Mouse (Mus musculus) spleen, postnatal 14 days (tissue): Measurements from ENCODE around the gene Cbfa2t3.

Experiments used
- DNase-seq, 2 experiments: peaks; one replicate each; pipeline ENCODE4 v3.0.0; 2021 to 2022; ENCODE audit warnings: low spot score in 2 of 2

The Cbfa2t3 gene

DNA sequence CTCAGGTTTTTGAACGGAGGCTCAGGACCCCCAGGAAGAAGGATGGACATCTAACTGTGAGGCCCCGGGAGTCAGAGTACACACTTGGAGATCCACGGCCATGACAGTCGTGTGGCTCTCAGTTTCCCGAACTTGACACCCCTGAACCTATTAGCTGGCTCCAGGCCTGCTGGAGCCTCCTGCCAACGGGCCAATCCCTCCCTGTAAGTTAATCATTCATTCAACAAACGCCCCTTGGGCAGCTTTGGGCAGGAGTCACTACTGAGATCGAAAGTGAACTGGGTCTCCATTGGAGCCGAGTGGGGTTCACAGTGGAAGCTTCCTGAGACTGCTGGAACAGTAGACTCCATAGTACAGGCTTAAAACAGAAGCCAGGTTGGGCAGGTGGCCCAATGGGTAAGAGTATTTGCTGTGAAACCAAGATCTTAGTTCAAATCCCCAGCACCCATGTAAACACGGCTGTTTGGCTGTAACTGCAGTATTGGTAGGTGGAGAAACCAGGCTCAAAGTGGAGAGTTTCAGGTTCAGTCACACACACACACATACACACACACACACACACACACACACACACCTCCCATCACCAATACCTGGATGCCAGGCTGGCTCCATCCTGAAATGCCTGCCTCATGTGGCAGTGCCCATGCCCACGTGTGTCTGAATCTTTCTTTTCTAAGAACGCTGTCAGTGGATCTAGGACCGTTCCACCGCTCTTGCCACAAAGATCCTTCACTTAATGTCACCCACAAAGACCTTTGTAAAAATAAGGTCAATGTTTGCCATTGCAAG is 20.0 kb upstream of the Cbfa2t3 start:
- no peak for DNase-seq

DNA sequence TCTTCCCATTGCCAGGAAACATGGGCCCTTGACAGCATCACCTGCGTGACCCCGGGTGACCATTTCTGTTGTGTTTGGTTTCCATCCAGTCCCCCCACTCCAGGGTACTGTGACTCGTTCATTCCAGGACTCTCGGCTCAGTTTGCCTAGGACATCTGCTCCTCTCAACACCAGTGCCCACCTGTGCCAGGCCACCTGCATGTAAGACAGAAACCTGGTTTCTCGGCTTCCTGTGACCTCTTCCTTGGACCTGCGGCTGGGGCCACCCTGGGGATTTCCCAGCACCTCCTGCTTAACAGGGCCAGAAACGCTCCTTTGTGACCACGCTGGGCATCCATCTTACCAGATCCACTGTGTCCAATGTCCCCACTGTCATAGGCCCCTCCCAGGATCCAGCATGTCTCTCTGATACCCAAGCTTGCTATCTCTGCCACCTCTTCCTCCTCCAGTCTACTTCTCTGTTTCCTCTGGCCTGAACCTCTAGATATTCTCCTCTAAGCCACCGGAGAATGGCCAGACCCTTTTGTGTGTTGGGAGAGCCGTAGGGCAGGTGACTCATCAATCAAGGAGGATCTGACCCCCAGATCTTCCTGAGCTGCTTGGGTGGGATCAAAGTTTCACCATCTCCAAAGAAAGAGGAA is 19.1 kb upstream of the Cbfa2t3 start:
- no peak for DNase-seq

DNA sequence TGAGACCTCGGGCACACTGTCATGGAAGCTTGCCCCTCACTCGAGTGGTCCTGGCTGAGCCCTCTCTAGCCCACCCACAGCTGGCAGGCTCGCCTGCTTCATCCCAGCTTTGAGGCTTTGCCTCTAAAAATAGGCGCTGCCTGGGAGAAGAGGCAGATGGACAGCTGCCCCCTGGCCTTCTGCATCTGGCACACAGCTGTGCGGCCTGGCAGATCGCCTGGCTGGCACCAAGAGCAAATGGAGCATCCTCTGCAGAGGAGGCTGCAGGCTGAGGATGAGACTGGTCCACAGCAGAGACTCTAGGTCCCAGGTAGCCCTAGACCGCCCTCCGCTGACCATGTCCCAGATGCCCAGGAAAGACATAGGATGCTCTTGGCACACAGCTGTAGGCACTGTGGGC is 17.7 kb upstream of the Cbfa2t3 start:
- DNase-seq: no peak

DNA sequence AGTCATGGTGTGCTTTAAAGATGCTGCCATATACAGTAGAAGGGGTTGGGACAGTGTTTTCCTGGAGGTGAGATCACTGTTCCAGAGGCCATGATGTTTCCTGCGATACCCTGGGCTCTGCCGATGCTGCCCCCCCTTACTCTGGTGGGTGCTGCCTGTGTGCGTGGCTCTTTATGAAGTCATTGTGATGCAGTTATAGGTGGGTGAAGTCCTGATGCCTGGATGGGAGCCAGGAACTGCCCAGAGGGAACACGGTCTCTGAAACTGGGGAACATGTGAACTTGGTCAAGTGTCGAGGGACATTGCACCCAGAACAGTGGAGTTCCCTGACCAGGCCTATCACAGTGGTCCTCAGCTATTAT is 14.2 kb upstream of the Cbfa2t3 start:
- DNase-seq: no peak

DNA sequence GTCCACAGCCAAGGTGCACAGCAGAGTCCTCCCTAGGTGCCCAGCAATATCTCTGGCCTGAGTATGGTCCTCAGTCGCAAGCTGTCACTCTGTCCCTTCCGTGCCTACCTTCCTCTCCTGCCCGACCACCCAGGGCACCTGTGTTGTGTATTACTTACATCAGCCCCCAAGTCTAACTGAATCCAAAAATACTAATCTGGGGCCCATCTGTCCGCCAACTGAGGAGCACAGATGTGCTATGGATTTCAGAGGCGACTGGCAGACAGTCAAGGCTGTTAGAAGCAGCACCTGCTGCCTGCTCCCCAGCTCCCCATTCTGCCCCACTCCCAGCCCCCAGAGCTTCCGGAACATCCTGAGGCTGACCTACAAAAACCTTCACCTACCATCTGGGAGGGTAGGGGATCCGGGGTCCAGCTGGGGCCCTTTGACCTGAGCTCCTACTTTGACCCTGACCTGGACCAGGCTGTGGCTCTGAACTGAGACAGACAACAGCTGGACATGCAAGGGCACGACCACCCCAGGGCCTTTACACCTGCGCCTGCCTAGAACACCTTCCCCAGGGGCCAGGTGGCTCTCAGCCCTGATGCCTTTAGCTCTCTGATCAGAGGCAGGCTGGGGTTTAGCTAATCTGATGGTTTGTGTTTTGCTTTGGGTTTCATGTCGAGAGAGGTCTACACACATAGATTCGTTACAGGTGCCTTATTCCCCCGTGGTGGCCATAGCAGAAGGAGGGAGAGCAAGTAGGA is 13.7 kb upstream of the Cbfa2t3 start:
- DNase-seq: no peak

DNA sequence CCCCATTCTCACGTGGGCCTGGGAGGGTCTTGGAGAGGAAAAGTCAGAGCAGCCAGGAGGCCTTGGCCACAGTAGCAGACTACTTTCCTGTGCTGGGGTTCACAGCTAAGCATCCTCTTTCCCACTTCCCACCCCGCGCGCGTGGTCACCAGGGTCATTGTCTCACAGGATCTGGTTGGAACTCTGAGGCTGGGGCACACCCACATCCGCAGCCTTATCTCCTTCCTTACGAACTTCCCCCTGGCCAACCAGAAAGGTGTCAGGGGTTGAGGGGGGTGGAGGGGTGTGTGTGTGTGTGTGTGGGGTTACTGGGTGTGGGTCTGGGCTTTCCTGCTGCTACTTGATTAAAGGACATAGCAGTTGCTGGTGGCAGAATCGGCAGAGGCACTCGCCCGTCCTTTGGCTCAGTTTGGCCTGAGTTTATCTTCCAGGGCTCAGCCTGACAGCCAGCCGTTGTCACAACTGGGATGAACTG is 13.0 kb upstream of the Cbfa2t3 start:
- DNase-seq: no peak

DNA sequence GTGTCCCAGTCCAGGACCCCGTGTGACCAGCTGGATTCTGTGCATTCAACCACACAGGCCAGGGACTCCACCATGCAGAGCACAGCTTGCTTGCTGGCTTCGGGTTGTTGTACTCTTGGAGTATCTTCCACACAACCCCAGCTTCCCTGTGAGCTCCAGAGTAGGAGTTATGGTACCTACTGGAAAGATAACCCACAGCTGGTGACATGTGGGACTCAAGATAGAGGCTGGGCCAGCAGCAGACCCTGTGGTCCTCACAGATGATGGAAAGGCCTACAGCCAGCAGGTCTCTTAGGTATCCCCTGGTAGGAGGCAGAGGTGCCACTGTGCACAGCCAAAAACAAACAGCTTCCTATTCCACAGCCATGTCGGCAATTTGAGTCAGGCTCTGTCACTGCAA is 12.6 kb upstream of the Cbfa2t3 start:
- DNase-seq: no peak

DNA sequence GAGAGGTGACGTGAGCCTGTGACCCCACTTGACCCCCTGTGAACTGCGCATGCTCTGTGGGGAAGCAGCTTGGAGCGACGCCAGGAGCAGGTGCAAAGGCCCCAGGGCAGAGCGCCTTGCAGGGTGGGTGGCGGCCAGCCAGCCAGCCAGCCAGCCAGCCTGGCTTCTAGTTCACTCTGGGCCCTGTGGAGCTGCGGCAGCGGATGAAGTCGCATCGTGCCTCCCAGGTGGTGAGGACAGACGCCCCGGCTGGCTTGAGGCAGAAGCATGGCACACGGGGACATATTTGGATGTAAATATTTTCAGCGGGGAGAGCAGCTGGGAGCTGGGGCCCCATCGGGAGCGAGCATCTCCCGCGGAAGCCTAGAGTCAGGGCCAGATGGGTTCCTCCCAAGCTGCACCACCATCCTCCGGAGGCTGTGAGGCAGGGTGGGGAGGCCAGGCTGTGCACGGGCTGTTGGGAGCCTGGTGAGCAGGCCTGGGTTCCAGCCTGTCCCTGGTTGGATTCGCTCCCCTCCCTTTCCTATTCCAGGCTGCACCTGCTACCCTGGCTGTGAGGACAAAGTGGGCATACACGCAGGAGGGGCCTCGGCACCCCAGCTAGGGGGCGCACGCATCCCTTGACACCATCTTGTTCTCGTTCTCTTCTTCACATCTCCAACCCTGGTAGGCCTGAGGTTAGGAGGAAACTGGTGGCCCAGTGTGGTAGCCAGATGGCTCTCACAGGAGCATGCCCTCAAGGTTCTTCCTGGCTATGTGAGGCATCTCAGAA is 10.6 kb upstream of the Cbfa2t3 start:
- DNase-seq: no peak

DNA sequence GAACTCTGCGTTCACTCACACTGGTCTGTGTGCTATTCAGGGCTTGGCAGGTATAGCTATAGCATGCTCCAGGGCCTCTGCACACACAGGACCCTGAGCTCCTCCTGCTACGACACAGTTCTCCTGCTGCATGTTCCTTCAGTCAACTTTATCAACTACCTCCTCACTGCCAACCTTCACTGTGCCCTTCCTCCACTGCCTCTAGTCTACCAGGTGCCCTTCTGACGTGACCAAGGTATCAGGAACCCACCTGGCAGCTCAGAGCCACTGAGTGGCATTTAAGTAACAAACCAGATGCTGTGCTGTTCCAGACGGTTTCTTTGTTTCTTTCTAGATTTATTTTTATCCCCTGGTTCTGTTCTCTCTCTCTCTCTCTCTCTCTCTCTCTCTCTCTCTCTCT is 8.3 kb upstream of the Cbfa2t3 start:
- DNase-seq: no peak

DNA sequence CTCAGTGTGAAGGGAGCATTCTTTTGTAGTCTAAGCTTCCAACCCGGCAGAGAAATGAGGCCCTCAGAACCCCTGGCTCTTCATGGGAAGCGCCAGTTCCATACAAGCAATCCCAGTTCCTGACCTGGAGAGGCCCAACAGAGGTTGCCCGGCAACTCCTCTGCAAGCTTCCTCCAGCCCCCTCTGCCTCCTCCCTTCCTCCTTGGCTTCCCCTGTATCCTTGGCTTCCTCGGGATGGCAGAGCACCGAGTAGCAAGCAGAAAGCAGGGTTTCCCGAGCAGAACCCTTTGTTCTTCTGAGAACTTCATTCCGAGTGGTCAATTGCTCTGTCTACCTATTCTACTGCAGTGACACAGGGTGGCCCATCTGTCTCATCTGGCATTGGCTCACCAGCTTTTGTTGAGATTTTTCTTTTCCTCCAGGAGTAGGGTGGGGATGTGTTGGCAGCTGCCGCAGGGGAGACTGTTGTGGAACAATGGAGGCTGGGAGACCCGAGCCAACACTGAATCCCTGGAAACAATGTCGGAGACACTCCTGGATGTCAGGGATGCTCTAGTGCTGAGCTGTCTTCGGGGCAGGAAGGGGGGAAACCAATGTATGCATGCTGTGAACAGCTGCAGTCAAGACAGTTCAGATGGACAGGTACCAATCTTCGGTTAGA is 7.1 kb upstream of the Cbfa2t3 start:
- no peak for DNase-seq

DNA sequence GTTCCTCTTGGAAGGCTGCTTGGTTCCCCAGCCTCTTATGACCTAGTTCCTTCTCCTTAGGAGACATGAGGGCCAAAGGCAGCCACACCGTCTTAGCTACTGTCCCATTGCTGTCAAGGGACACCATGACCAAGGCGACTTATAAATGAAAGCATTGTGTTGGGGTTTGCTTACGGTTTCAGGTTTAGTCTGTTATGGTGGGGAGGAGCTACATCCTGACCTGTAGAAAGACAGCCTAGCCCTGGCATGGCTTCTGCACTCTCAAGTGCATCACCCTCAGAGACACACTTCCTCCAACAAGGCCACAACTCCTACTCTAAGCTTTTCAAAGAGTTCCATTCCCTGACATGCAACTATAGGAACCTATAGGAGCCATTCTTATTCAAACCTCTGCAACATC is 5.7 kb upstream of the Cbfa2t3 start:
- DNase-seq: no peak

DNA sequence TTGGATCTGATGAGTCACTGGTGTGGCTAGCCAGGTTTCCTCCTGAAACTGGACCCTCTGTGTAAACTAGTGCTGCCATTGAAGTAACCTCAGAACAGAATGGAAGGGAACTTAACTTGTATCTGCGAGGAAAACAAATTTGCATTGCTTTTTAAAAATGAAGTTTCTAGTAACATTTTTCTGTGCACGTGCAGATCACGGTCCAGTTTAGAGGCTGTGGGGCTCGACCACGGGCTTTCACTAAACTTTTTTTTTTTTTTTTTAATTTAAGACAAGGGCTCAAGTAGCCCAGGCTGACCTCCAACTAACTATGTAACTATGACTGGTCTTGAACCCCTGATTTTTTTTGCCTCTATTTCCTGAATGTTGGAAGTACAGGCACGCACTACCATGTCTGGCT is 4.0 kb upstream of the Cbfa2t3 start:
- no peak for DNase-seq

DNA sequence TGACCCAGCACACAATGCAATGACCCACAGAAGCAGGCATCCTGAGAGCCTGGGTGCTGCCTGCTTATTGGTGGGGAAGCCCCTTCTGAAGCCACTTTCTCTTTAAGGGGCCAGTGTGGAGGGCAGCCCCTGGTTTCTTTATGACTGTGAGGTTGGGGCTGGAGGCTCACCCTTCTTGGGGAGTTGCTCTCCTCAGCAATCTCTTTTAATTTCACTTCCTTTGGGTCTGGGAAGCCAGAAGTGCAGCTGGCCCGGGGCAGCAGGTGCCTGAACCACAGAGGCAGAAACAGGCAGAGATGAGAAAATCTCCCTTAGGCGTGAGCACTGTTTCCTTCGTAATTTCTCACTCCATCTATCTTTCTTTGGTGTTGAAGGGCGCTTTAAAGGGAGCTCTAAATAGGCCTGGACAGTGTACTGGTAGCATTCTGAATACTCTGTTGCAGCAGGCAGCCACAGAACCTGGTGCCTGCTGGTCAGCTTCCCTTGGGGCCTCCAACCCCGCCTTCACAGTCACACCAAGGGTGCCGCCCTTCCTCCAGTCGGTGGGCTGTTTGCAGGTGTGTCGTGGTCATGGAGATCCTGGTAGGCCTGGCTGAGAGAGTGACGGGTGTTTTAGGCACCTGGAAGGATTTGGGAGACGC is 3.5 kb upstream of the Cbfa2t3 start:
- DNase-seq: no peak

DNA sequence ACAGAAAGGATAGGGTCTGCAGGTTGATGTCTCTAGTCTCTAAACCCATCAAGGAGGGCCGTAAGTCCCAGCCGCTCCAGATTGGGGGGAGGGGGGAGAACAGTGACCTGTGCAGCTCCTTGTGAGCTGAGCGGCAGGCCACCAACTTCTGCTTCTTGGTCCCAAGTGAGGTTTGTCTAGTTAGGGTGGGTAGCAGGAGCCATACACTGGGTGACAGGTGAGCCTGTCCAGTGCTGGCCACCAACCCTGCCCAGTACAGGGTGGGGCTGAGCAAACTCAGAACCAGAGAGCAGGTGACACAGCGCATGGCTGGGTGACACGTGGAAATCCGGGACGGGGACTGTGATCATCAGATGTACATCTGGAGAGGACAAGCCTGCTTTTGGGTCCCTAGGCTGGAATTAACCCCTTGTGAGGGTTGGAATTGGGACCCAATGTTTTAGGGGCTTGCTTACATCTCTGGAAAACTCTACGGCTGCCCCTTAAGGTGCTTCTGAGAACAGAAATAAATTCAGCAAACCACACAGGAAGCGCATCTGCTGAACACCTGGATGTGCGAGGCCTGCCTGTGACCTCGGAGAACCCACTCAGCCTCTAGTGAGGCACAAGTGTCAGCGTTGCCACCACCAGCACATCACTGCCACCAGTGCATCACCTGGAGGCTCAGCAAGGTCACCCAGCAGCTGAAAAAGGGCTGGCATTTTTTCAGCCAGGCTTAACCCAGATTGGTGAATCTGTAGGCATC is 2.7 kb upstream of the Cbfa2t3 start:
- DNase-seq: no peak

DNA sequence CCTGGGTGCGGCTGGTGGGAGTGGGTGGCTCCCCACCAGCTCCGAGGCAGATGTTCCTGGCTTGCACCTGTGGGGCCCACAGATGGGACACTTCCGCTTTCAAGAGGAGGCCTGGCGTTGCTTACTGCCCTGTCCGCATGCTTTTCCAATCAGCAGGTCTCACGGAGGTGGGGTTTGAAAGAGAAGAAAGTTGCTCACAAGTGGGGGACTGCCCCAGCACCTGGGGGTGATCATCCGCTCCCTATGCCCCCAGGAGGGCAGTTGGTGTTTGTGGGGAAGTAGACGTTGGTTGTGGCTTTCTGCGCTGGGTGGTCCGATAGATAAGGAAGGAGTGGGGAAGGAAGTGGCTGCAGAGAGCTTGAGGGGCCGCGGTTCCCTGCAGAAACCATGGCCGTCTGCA is 1.7 kb upstream of the Cbfa2t3 start:
- peak; percentile 54 to 57 for DNase-seq

DNA sequence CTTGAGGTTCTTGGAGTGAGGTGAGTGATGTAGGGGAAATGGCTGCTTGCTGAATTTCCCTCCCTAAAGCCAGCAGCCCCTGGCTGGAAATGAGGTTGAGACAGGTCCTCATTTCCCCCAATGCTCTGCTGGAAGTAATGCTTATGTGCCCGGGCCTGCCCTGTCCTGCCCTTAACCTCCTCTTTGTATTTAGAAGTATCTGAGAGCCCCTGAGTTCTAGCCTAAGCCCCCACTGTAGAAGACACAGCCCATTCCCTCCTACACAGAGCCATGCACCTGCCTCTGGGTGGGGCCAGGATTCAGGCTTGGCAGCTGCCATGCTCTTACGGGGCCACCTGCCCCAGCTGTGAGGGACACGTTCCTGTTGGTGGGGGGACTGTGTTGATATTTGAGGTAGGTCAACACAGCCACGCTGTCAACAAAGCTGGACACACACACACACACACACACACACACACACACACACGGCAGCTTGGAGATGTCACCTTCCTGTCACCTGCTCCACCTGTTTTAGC is 598 bp downstream of the Cbfa2t3 start:
- no peak for DNase-seq

DNA sequence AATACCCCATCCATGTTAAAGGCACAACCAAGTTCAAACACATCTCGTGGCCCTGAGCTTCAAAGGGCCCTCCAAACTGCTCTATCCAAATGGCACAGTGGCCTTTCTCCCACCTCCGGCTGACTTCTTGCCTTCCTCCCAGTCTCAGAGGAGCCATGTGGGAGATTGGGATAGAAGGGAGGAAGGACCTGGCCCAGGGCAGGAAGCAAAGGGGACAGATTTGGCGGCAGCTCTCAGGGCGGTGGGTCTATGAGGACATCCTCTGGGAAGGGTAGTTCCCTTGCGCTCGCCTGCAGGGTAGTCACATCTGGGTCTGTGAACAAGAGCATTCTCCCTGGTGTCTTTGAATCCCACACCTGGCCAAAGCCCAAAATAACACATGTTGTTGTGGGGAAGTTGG is 1.3 kb downstream of the Cbfa2t3 start:
- no peak for DNase-seq

DNA sequence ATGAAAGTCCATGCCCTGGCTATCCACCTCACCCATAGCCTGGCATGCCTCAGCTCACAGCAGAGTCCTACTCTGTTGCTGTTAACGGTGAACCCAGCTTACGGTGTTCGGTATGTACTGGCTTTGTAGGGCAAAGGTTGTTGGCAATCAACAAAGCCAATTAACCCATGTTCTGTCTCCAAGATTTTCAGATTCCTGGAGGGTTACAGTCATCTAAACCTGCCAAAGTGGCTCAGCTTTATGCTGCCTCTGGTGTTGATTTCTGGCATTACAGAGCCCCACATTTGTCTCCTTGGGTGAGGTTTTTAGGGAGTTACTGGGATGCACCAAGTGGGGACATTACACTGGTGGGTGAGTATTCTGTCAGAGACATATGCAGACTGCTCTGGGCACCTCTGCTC is 1.7 kb downstream of the Cbfa2t3 start:
- DNase-seq: peak; percentile 27 to 59

DNA sequence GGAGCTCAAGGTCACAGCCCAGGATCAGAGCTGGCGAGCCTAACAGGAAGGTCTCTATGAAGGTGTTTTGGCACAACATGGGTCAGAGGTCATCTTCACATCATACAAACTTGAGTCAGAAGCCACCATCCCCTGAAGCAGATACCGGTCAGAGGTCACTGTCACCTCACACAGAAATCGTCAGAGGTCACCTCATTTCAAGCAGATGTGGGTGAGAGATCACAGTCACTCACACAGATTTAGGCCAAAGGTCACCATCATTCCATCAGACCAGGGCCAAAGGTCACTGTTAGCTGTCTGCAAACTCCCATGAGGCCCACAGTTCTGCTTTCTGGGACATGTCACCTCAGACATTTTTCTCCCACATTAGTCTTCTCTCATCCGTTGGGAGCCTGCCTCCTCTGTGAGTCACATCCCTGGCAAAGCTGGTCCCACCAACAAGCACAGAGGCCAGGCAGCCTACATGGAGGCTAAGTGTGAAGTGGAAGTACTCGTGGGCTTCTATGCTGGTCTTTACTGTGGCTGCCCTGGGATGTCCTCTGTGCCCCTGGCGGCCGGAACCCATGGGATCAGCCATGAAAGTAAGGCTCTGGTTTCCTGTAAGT is 3.4 kb downstream of the Cbfa2t3 start:
- DNase-seq: no peak

DNA sequence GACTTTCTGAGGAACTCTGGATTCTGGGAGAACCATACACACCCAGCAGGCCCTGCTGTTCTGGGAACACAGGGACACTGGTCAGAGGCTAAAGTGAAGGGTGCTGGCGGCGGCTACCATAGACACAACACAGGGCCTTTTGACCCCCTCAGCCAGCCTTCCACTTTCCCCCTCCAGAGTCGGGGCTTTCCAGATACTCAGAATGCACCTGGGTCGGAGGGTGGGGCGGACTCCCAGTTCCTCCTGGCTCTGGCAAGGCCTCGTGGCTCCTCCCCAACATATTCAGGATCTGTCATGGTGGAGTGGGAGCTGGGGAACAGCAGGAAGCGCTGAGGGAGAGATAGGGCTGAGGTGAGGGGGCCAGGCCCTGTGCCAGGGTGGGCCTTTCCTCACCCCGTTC is 6.8 kb downstream of the Cbfa2t3 start:
- no peak for DNase-seq
